Mouse (Mus musculus) retina, embryonic 14.5 days (tissue): ENCODE measurements around the gene Nbea.

Source experiments
- DNase-seq: peaks from one replicate; pipeline ENCODE4 v3.0.0-alpha.2; 2015; ENCODE audit warnings: low spot score

The Nbea gene

GRCm38 (mm10) chr3:55593312-55593711 is 590.2 kb downstream of the Nbea start:
- DNase-seq = no peak

- DNase-seq = no peak
Observed at GRCm38 (mm10) chr3:55590727-55591126, 592.8 kb downstream of the Nbea start.

DNA sequence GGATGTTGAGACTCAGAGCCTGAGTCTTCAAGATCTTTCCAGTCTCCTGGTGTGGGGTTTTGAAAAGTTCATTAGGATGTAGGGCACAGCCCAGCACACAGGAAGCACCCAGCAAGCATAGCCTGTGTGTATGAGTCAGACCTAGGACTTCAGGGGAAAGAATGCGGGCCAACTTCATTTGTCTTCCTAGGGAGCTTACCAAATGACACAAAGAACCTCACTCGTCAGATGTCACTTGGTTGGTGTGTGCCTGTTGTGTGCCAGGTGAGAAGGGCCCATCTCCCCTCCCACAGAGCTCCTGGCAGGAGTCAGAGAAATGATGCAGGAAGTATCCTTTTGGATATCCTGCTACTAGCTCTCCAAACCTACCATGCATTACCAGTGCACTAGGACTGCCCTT is 593.2 kb downstream of the Nbea start:
- DNase-seq = no peak

DNA sequence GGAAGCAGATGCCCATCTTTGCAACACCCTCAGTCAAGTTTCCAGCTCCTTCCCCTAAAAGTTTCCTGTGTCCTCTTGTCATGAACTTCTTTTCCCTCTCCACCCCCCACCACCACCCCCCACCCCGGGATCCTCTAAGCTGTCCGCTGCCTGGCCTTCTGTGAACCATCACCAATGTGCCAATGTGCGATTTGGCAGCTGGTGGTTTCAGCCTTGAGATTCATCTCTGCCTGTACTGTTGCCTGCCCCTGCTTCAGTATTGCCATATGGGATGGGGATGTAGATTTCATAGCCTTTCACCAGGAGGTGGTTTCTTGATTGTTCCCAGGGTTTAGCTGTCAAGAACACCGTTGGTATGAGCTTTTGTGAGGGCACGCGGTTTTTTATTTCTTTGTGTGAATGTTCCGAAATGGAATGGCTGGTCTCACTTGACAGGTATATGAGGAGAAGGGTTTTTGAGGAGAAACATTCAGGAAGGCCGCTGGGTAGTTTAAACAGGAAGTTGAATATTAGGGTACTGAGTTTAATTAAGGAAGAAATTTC is 594.0 kb downstream of the Nbea start:
- DNase-seq = no peak

- DNase-seq = peak; percentile 71
Observed at GRCm38 (mm10) chr3:55587972-55588946, 595.2 kb downstream of the Nbea start.

DNA sequence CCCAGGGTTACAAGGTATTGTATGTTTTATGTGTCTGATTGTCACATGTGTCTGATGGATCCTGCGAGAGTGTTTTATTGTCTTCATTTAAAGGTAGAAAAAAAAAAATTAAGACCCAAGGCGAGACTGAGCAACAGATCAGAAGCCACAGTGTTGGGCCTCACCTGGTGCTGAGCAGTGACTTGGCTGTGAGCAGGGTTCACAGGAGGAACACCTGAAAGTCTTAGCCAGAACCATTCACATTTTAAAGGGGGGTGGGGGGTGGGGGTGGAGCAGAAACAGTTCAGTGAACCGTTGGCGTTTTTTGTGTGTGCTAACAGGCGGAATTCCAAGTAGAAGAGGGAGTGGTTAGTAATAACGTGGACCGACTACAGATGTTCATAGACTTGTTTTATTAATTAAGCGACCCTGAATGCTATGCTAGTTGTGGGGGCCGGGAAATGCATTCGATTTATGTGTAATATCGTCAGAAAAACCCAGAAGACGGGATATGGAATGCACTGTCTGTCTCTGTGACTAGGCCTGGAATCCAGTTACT is 596.0 kb downstream of the Nbea start:
- no peak for DNase-seq
